8 mouse cellular contexts compared by ENCODE assay signal in genomic region chr7:38107371-38108259, GRCm38 (mm10). TPM values are rescaled to one million over a fixed set of nuclear protein-coding genes. Genes with fewer than 3 reads are reported as not detected.
DNase-seq lines count a peak whose midpoint lies in the region; ATAC-seq and TF ChIP-seq lines count a peak whose summit lies in the region.

Gene Ccne1, minus strand, starts transcription at chr7:38107534.

- H3K9ac ChIP-seq in hindbrain, postnatal 0 days (replicated peaks; ENCODE audit: low read length): peak within 1 kb of the TSS; percentile 72

- H3K27ac ChIP-seq in hindbrain, postnatal 0 days: 0 out of 2 replicates have a peak within 1 kb of the TSS, but pooled peaks have one; percentile 11
- peak within 1 kb of the TSS; percentile 76 for H3K27ac ChIP-seq in left cerebral cortex, adult 2 months

- H3K9me3 ChIP-seq in hindbrain, postnatal 0 days (ENCODE audit: low read length): no peaks in the 10 kb centered on the region

- H3K4me3 ChIP-seq in hindbrain, postnatal 0 days (ENCODE audit: low read length): peak within 1 kb of the TSS; percentile 79
- H3K4me3 ChIP-seq in left cerebral cortex, adult 2 months: peak within 1 kb of the TSS; percentile 86

- H3K27me3 ChIP-seq in hindbrain, postnatal 0 days (ENCODE audit: insufficient read depth, low read length): no peaks in the 10 kb centered on the region

- intact Hi-C loops in left cerebral cortex, adult 2 months (cut with DNase I): loop anchor here (1.0 to 2.0 kb wide), 2 partner anchors 22 to 47 kb away; no protein-coding TSS in a partner anchor

- TF ChIP-seq CTCF in hindbrain, postnatal 0 days (IDR thresholded peaks at IDR 0.05; ENCODE audit: low read depth): no peak
- TF ChIP-seq CTCF in left cerebral cortex, adult 2 months (IDR thresholded peaks at IDR 0.05): no peak; the same call in 1 of the 2 replicates

- 0 out of 2 replicates have a peak, but pooled peaks cover 4% of the 10 kb centered on the region for H3K4me1 ChIP-seq in hindbrain, postnatal 0 days (ENCODE audit: insufficient read depth, low read length)

- WGBS in hindbrain, postnatal 0 days: 1% methylated on average over 100 of the region's 102 CpGs

- H3K36me3 ChIP-seq in hindbrain, postnatal 0 days (ENCODE audit: insufficient read depth, low read length): no peaks in the 10 kb centered on the region; the same call in 1 of the 2 replicates

- H3K4me2 ChIP-seq in hindbrain, postnatal 0 days (ENCODE audit: low read depth, low read length): peak within 1 kb of the TSS; percentile 97

- peak; percentile 99 for DNase-seq in T-cell, adult 2 months (ENCODE audit: low spot score)
- DNase-seq in cerebellum, postnatal 36 days: peak; percentile 98 to 100
- DNase-seq in gastrocnemius, adult 18-20 months (ENCODE audit: low spot score): peak; percentile 99
- DNase-seq in hindbrain, postnatal 0 days (ENCODE audit: low spot score): peak; percentile 97
- peak; percentile 99 to 100 for DNase-seq in left cerebral cortex, adult 2 months (ENCODE audit: extremely low spot score in 1 of 2, low spot score in 2 of 2)
- peak; percentile 97 to 98 for DNase-seq in right cerebral cortex, adult 2 months (ENCODE audit: low spot score in 2 of 2)
- peak; percentile 99 for DNase-seq in urinary bladder, postnatal 14 days (ENCODE audit: low spot score)

- peak; percentile 96 for ATAC-seq in hindbrain, postnatal 0 days
- ATAC-seq in megakaryocyte, adult 5-6 weeks (ENCODE audit: poor library complexity, severe bottlenecking): peak; percentile 91

RNA-seq across cellular contexts. Expression of gene Ccne1, which starts in this region (rescaled TPM):
- total RNA-seq in gastrocnemius, adult 18-20 months (2021): under 1 TPM in 1 of 2 experiments, not detected in 1; 0.14 TPM
- 11.5 and 15.7 TPM in 2 replicates for total RNA-seq in hindbrain, postnatal 0 days (2014; rRNA removed)
- 19.7 and 20.6 TPM in 2 replicates for polyA plus RNA-seq in hindbrain, postnatal 0 days (2015; fragmentation: Nextera tagmentation; extraction: Ambion mirVana)
- total RNA-seq in left cerebral cortex, adult 2 months (2021): 10 to 100 TPM; 20.0 to 21.8 TPM
- total RNA-seq in megakaryocyte, adult 5-6 weeks (2015): 22.8 and 23.6 TPM in 2 replicates
- total RNA-seq in megakaryocyte, adult 5-6 weeks (2017): 33.4 and 37.7 TPM in 2 replicates

Comparison
In these comparisons a context has a peak if more than half of its experiments do, and no peak if none do; other contexts are left out.
1. Peak in every context shown above with its lines: DNase-seq, ATAC-seq, H3K4me3 ChIP-seq and H3K27ac ChIP-seq.
2. Peak in DNase-seq in gastrocnemius, adult 18-20 months; RNA of the gene not detected or under 1 TPM.